Mouse (Mus musculus): ENCODE results near the gene Ide. TPM values are rescaled to one million over a fixed set of nuclear protein-coding genes. Genes with fewer than 3 reads are reported as not detected.
A peak's percentile ranks its signal among the peaks of the same experiment; 100 is the strongest.
"Not testable (repeated sequence)": the region's sequence is repeated elsewhere in the genome, so short reads cannot be mapped to it uniquely, and the experiment has no call there.

Gene Ide
- polyA plus RNA-seq, 1 experiment, result 96.7 TPM

DNA sequence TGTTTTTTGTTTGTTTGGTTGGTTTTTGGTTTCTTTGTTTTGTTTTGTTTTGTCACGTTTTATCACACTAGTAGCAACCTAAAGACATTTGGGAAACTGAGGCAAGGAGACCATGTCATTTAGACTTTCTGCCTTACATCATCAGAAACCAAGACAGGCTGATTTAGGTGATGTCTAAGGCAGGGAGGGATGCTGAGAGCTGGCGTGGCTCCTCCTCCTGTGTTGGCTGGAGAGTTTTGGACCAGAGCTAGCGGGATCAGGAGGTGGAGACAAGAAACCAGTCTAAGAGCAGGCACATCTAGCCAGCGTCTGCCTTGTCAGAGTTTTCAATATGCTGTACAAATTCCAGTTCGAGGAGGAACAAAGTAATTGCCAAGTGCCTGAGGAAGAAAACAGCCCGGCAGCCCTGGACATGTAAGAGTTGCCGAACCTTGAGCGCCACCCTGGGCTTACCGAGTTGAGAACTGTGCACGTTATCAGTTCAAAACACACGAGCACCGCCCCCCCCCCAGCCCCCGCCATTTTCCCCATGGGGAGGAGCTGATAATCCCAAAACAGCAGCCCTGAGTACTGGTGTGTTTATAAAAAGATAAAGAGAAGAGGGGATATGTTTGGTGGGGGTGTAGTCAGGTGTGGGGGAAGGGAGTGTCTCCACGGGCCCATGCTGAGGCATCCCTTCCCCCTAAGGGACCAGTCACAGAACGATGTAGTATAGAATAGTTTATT lies 99.8 kb downstream of the Ide start:
- H3K27me3 ChIP-seq (ENCODE audit: control insufficient read depth, insufficient read depth, low read length), result no peaks in the 10 kb centered on the region
- no peak overlapping the region for H3K27ac ChIP-seq (ENCODE audit: control insufficient read depth, insufficient read depth, low read depth, low read length)

DNA sequence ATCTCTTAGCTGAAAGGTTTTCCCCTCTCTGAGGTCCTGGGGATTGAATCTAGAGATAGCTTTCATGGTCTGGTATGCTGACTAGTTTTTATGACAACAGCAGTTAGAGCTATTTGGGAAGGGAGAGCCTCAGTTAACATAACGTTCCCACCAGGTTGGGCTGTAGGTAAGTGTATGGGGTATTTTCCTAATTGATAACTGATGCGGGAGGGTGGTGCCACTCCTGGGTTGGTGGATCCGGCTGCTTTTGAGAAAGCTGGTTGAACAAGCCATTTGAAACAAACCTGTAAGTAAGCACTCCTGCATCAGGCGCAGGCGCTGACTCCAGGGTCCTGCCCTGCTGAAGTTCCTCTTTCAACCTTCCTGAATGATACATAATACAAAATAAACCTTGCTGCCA lies 100.3 kb downstream of the Ide start:
- TF ChIP-seq POLR2A (IDR thresholded peaks at IDR 0.05; ENCODE audit: control insufficient read depth, low read depth, low read length) (no peak), CTCF (IDR thresholded peaks at IDR 0.05; ENCODE audit: control insufficient read depth, insufficient read depth, insufficient replicate concordance, low read depth, low read length) (no peak)
- H3K27ac ChIP-seq (ENCODE audit: control insufficient read depth, insufficient read depth, low read depth, low read length), result no peak overlapping the region
- H3K4me3 ChIP-seq (ENCODE audit: control insufficient read depth, low read depth, low read length), result no peak overlapping the region
- H3K36me3 ChIP-seq (ENCODE audit: control insufficient read depth, insufficient read depth, low read length), result no peaks in the 10 kb centered on the region
- H3K4me1 ChIP-seq (ENCODE audit: control insufficient read depth, insufficient read depth, low read length), result peaks cover 11% of the 10 kb centered on the region; the same call in 1 of the 2 replicates
- no peaks in the 10 kb centered on the region for H3K27me3 ChIP-seq (ENCODE audit: control insufficient read depth, insufficient read depth, low read length)

More for the DNA sequence above, 99.8 kb downstream of the Ide start:
- Histone ChIP-seq H3K36me3 (ENCODE audit: control insufficient read depth, insufficient read depth, low read length) (no peaks in the 10 kb centered on the region), H3K4me3 (ENCODE audit: control insufficient read depth, low read depth, low read length) (no peak overlapping the region), H3K4me1 (ENCODE audit: control insufficient read depth, insufficient read depth, low read length) (peaks cover 11% of the 10 kb centered on the region; the same call in 1 of the 2 replicates)
- TF ChIP-seq CTCF (IDR thresholded peaks at IDR 0.05; ENCODE audit: control insufficient read depth, insufficient read depth, insufficient replicate concordance, low read depth, low read length) (no peak), POLR2A (IDR thresholded peaks at IDR 0.05; ENCODE audit: control insufficient read depth, low read depth, low read length) (no peak)

GRCm38 (mm10) chr19:37235818-37236217 lies 101.8 kb downstream of the Ide start:
- peaks cover 11% of the 10 kb centered on the region; the same call in 1 of the 2 replicates for H3K4me1 ChIP-seq (ENCODE audit: control insufficient read depth, insufficient read depth, low read length)
- H3K27ac ChIP-seq (ENCODE audit: control insufficient read depth, insufficient read depth, low read depth, low read length), result no peak overlapping the region
- H3K27me3 ChIP-seq (ENCODE audit: control insufficient read depth, insufficient read depth, low read length), result no peaks in the 10 kb centered on the region
- no peak for TF ChIP-seq POLR2A (IDR thresholded peaks at IDR 0.05; ENCODE audit: control insufficient read depth, low read depth, low read length)
- no peak for TF ChIP-seq CTCF (IDR thresholded peaks at IDR 0.05; ENCODE audit: control insufficient read depth, insufficient read depth, insufficient replicate concordance, low read depth, low read length)
- no peaks in the 10 kb centered on the region for H3K36me3 ChIP-seq (ENCODE audit: control insufficient read depth, insufficient read depth, low read length)
- H3K4me3 ChIP-seq (ENCODE audit: control insufficient read depth, low read depth, low read length), result no peak overlapping the region

DNA sequence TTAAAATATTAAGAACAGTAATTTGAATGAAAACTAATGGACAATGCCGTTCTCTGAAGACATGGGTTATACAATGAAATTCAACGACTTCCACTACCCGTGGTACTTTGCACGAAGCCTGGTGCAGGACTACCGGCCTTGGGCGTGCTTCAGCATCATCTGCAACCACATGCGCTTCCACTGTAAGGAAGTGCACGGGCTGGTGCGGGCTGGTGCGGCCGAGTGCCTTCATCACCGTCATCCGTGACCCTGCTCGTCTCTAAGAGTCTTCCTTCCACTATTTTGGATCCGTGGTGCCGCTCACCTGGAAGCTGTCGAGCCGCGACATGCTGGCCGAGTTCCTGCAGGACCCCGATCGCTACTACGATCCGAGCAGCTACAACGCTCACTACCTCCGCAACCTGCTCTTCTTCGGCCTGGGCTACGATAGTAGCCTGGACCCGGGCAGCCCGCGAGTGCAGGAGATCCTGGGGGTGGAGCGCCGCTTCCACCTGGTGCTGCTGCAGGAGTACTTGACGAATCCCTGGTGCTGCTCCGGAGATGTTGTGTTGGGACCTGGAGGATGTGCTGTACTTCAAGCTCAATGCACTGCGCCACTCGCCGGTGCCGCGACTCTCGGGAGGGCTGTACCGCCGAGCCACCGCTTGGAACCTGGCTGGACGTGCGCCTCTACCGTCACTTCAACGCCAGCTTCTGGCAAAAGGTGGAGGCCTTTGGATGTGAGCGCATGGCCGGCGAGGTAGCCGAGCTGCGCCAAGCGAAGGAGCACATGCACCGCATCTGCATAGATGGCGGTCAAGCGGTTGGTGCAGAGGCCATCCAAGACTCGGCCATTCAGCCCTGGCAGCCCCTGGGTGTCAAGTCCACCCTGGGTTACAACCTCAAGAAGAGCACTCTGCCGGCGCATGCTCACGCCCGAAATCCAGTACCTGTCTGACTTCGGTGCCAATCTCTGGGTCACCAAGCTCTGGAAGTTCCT lies 103.8 kb downstream of the Ide start:
- H3K27me3 ChIP-seq (ENCODE audit: control insufficient read depth, insufficient read depth, low read length), result no peaks in the 10 kb centered on the region
- no peaks in the 10 kb centered on the region for H3K36me3 ChIP-seq (ENCODE audit: control insufficient read depth, insufficient read depth, low read length)
- H3K4me1 ChIP-seq (ENCODE audit: control insufficient read depth, insufficient read depth, low read length), result peaks cover 11% of the 10 kb centered on the region; the same call in 1 of the 2 replicates
- no peak overlapping the region for H3K27ac ChIP-seq (ENCODE audit: control insufficient read depth, insufficient read depth, low read depth, low read length)
- peak overlapping the region; percentile 57 for H3K4me3 ChIP-seq (ENCODE audit: control insufficient read depth, low read depth, low read length)
- TF ChIP-seq POLR2A (IDR thresholded peaks at IDR 0.05; ENCODE audit: control insufficient read depth, low read depth, low read length) (no peak), CTCF (IDR thresholded peaks at IDR 0.05; ENCODE audit: control insufficient read depth, insufficient read depth, insufficient replicate concordance, low read depth, low read length) (no peak)

DNA sequence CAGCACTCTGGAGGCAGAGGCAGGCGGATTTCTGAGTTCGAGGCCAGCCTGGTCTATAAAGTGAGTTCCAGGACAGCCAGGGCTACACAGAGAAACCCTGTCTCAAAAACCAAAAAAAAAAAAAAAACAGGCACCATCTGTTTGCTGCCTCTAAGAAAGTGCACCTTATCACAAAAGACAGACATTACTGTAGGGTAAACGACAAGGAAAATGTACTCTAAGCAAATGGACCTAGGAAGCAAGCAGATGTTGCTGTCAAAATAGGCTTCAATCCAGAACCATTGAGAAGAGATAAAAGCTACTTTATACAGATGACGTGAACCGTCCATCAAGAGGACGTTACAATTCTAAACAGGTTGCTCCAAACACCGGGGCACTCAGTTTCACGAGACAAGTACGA lies 105.1 kb downstream of the Ide start:
- not testable (repeated sequence) for H3K4me3 ChIP-seq (ENCODE audit: control insufficient read depth, low read depth, low read length); H3K4me1 ChIP-seq (ENCODE audit: control insufficient read depth, insufficient read depth, low read length); H3K27me3 ChIP-seq (ENCODE audit: control insufficient read depth, insufficient read depth, low read length); H3K36me3 ChIP-seq (ENCODE audit: control insufficient read depth, insufficient read depth, low read length); H3K27ac ChIP-seq (ENCODE audit: control insufficient read depth, insufficient read depth, low read depth, low read length)

- Histone ChIP-seq H3K4me3 (ENCODE audit: control insufficient read depth, low read depth, low read length) (no peak overlapping the region), H3K27me3 (ENCODE audit: control insufficient read depth, insufficient read depth, low read length) (no peaks in the 10 kb centered on the region), H3K27ac (ENCODE audit: control insufficient read depth, insufficient read depth, low read depth, low read length) (no peak overlapping the region), H3K4me1 (ENCODE audit: control insufficient read depth, insufficient read depth, low read length) (no peaks in the 10 kb centered on the region), H3K36me3 (ENCODE audit: control insufficient read depth, insufficient read depth, low read length) (no peaks in the 10 kb centered on the region)
- TF ChIP-seq CTCF (IDR thresholded peaks at IDR 0.05; ENCODE audit: control insufficient read depth, insufficient read depth, insufficient replicate concordance, low read depth, low read length) (no peak), POLR2A (IDR thresholded peaks at IDR 0.05; ENCODE audit: control insufficient read depth, low read depth, low read length) (no peak)
These were observed 112.3 kb downstream of the Ide start for GRCm38 (mm10) chr19:37225197-37225862.

Other genes starting within 250 kb of the Ide start
- gene March5, start 130.3 kb downstream of the Ide start, polyA plus RNA-seq (2012; rRNA removed), result 27.5 and 31.2 TPM in 2 replicates
- 86.5 and 93.6 TPM in 2 replicates for gene Cpeb3, start 129.3 kb downstream of the Ide start, polyA plus RNA-seq (2012; rRNA removed)
- 6.7 and 8.9 TPM in 2 replicates for gene Kif11, start 38.6 kb upstream of the Ide start, polyA plus RNA-seq (2012; rRNA removed)
- gene Hhex, start 97.0 kb upstream of the Ide start, polyA plus RNA-seq (2012; rRNA removed), result 0.89 and 0.93 TPM in 2 replicates
- gene Exoc6, start 212.6 kb upstream of the Ide start, polyA plus RNA-seq (2012; rRNA removed), result 2.4 and 3.3 TPM in 2 replicates